Mouse (Mus musculus) heart, adult 2 months (tissue): ENCODE data around the gene Ntrk3.

Experiments
- CTCF ChIP-seq: fragments of 200-600 bp; IDR thresholded peaks from 2 replicates; pipeline ENCODE4 v1.8.1; 2022; ENCODE audit warnings: antibody characterized with exemption, mild to moderate bottlenecking, moderate library complexity
- EP300 ChIP-seq: fragments of 200-500 bp; IDR thresholded peaks from 2 replicates; pipeline ENCODE4 v1.6.1; 2011; ENCODE audit warnings: low read depth, low read length, control low read depth; ENCODE audit not compliant: insufficient read depth
- POLR2A ChIP-seq: fragments of 200-500 bp; IDR thresholded peaks from 2 replicates; pipeline ENCODE4 v1.6.1; 2011; ENCODE audit warnings: mild to moderate bottlenecking, low read depth, low read length, control low read depth; ENCODE audit not compliant: insufficient read depth

- no peak for TF ChIP-seq POLR2A
- TF ChIP-seq CTCF, result no peak
- TF ChIP-seq EP300, result no peak
These were observed 16.1 kb upstream of the Ntrk3 start for GRCm38 (mm10) chr7:78753752-78754457.
